Mouse (Mus musculus) myocyte (in vitro differentiated cells): ENCODE results near the gene Ust.

Experiments used
- CEBPB ChIP-seq: IDR thresholded peaks from 2 replicates; pipeline ENCODE4 v1.6.1; 2011; ENCODE audit warnings: mild to moderate bottlenecking, moderate library complexity; ENCODE audit not compliant: poor library complexity, insufficient read depth, severe bottlenecking
- POLR2A ChIP-seq: IDR thresholded peaks from one replicate; pipeline ENCODE4 v1.6.1; 2011; ENCODE audit warnings: low read depth, mild to moderate bottlenecking, control low read depth, moderate library complexity; ENCODE audit not compliant: insufficient read length
- POLR2AphosphoS2 ChIP-seq: IDR thresholded peaks from one replicate; pipeline ENCODE4 v1.6.1; 2011; ENCODE audit warnings: low read depth, control low read depth; ENCODE audit not compliant: insufficient read length
- TCF12 ChIP-seq: IDR thresholded peaks from one replicate; pipeline ENCODE4 v1.6.1; 2011; ENCODE audit warnings: mild to moderate bottlenecking, control low read depth; ENCODE audit not compliant: poor library complexity, insufficient read depth, severe bottlenecking
- USF1 ChIP-seq: IDR thresholded peaks from one replicate; pipeline ENCODE4 v1.6.1; 2011; ENCODE audit warnings: low read depth, mild to moderate bottlenecking, control low read depth, moderate library complexity

DNA sequence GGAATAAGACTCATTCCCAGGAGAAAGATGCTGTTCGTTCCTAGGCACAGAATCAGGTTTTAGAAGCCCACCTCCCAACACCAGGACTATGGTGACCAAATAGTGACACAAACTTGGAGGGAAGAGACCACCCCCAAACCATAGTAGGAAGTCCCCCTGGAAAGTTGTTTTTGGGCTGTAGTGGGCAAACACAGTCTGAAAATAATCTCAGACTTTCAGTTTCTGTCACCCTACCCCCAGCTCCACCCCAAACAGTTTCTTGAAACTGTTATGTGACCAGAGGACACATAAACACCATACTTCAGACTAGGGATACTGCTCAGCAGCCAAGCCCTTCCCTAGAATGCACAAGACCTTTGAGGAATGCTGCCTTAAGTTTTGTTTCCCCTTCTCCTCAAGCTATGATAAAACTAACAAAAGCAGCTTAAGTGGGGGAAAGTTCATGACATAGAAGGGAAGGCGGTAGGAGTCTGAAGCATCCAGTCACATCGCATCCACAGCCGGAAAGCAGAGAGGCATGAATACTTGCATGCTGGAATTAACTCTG, 12.0 kb upstream of the Ust start:
- TF ChIP-seq USF1 (no peak), POLR2A (no peak), POLR2AphosphoS2 (no peak), TCF12 (no peak), CEBPB (no peak)
